Mouse (Mus musculus): ENCODE results near the gene Stkld1. TPM values are rescaled to one million over a fixed set of nuclear protein-coding genes. Genes with fewer than 3 reads are reported as not detected.

Gene Stkld1
- polyA plus RNA-seq, 1 experiment from 2014 or later = not detected

DNA sequence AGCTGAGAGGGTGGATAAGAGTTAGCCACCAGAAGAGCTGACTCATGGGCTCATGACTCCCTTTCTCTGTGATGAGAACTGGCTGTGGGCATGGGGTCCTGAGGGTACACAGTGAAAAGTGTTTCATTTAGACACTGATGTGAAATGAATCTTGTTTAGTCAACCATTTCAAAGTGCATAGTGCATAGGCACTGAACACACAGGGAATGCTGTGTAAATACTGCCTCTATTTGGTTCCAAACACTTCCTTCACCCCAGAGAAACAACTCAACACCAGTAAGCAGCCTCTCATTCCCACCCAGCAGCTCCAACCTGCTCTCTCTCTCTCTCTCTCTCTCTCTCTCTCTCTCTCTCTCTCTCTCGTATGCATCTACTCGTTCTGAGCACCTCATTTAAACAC lies 50.3 kb downstream of the Stkld1 start:
- Histone ChIP-seq H3K9ac (no peak overlapping the region), H3K4me1 (no peaks in the 10 kb centered on the region), H3K27ac (no peak overlapping the region), H3K4me3 (no peak overlapping the region), H3K9me3 (replicated peaks) (no peaks in the 10 kb centered on the region), H3K4me2 (no peak overlapping the region), H3K27me3 (no peaks in the 10 kb centered on the region), H3K36me3 (ENCODE audit: poor library complexity, severe bottlenecking) (no peaks in the 10 kb centered on the region)
- no peak for ATAC-seq
- WGBS = 79% methylated on average over 2 of the region's 2 CpGs

DNA sequence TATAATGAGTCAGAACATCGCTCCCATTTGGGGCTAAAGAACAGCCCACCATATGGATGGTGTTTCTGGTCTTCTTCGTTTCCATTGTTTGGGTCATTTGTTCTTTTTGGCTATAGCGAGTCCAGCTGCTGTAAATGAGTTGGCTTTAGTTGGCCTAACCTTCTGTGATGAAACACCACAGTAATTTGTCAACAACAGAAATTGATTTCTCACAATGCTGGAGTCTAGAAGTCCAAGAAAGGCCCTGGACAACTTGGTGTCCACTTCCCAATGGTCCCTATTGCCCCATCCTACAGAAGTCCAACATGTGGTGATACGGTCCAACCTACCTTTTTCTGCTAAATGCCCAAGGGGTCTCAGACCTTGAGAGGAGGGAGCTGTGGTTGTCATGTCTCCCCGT lies 50.8 kb downstream of the Stkld1 start:
- WGBS = 87% methylated on average over 5 of the region's 5 CpGs
- Histone ChIP-seq H3K9me3 (replicated peaks) (no peaks in the 10 kb centered on the region), H3K36me3 (ENCODE audit: poor library complexity, severe bottlenecking) (no peaks in the 10 kb centered on the region), H3K9ac (no peak overlapping the region), H3K4me1 (no peaks in the 10 kb centered on the region), H3K27me3 (no peaks in the 10 kb centered on the region), H3K4me3 (no peak overlapping the region), H3K27ac (no peak overlapping the region), H3K4me2 (no peak overlapping the region)
- ATAC-seq = no peak

DNA sequence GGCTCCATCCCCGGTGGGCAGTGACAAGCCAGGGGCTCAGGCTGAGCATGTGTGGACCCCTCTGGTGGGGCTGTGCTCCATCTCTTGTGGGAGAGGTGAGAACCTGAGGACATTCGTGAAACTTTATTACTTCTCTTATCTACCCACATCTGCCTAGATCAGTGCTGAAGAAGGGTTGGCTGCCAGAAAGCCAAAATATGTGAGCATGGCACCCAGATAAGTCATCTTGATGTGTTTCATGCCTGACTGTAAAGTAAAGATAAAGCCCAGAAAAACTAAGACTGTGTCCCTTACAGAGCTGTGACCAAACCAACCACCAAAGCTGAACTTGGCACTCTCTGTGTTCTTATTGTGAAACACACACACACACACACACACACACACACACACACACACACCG lies 60.1 kb downstream of the Stkld1 start:
- Histone ChIP-seq H3K27me3 (no peaks in the 10 kb centered on the region), H3K4me1 (no peaks in the 10 kb centered on the region), H3K4me2 (no peak overlapping the region), H3K4me3 (no peak overlapping the region), H3K9me3 (replicated peaks) (no peaks in the 10 kb centered on the region), H3K27ac (no peak overlapping the region), H3K36me3 (ENCODE audit: poor library complexity, severe bottlenecking) (no peaks in the 10 kb centered on the region), H3K9ac (no peak overlapping the region)
- 83% methylated on average over 3 of the region's 3 CpGs for WGBS
- no peak for ATAC-seq

DNA sequence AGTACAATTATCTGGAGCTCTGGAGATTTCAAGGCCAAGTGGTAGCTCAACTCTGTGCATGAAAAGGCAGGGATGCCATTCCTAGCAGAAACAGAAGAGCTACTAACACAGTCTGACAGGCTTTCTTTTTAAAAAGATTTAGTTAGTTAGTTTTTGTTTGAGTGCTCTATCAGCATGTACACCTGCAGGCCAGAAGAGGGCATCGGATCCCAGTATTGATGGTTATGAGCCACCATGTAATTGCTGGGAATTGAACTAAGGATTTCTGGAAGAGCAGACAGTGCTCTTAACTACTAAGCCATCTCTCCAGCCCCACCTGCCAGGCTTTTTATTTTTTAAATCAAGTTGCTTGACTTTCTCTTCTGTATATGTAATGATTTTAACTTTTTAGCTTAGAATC lies 63.7 kb downstream of the Stkld1 start:
- no peak overlapping the region for H3K4me2 ChIP-seq
- ATAC-seq = no peak
- WGBS = 86% methylated on average over 1 of the region's 1 CpGs
- no peaks in the 10 kb centered on the region for H3K36me3 ChIP-seq (ENCODE audit: poor library complexity, severe bottlenecking)
- H3K9ac ChIP-seq = no peak overlapping the region
- no peaks in the 10 kb centered on the region for H3K9me3 ChIP-seq (replicated peaks)
- H3K4me3 ChIP-seq = no peak overlapping the region
- H3K27me3 ChIP-seq = no peaks in the 10 kb centered on the region
- no peak overlapping the region for H3K27ac ChIP-seq
- H3K4me1 ChIP-seq = no peaks in the 10 kb centered on the region

DNA sequence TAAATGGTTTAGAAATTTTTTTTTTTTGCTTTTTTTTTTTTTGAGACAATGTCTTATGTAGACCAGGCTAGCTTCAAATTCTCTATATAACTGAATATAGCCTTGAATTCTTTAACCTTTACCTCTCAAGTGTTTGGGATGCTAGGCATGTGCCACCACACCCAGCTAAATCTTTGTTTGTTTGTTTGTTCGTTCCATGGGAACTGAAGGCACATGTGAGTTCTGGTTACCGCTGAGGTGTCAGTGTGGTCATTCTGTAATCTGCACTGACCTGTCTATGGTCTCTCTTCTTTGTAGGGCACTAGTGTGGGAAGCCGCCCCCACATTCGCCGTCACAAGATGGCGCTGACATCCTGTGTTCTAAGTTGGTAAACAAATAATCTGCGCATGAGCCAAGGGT lies 64.1 kb downstream of the Stkld1 start:
- H3K27ac ChIP-seq = no peak overlapping the region
- no peak overlapping the region for H3K9ac ChIP-seq
- 94% methylated on average over 7 of the region's 7 CpGs for WGBS
- H3K36me3 ChIP-seq (ENCODE audit: poor library complexity, severe bottlenecking) = no peaks in the 10 kb centered on the region
- H3K9me3 ChIP-seq (replicated peaks) = no peaks in the 10 kb centered on the region
- H3K4me1 ChIP-seq = no peaks in the 10 kb centered on the region
- H3K4me2 ChIP-seq = no peak overlapping the region
- no peak for ATAC-seq
- H3K27me3 ChIP-seq = no peaks in the 10 kb centered on the region
- H3K4me3 ChIP-seq = no peak overlapping the region

Other genes with a start within 250 kb of the Stkld1 start
- gene Abo, start 69.1 kb upstream of the Stkld1 start, polyA plus RNA-seq (2015; fragmentation: Nextera tagmentation; extraction: Ambion mirVana) = not detected in 2 replicates
- 25.0 and 29.6 TPM in 2 replicates for gene Surf6, start 31.2 kb upstream of the Stkld1 start, polyA plus RNA-seq (2015; fragmentation: Nextera tagmentation; extraction: Ambion mirVana)
- gene Med22, start 23.4 kb upstream of the Stkld1 start, polyA plus RNA-seq (2015; fragmentation: Nextera tagmentation; extraction: Ambion mirVana) = 168 and 187 TPM in 2 replicates
- 620 and 639 TPM in 2 replicates for gene Rpl7a, start 23.3 kb upstream of the Stkld1 start, polyA plus RNA-seq (2015; fragmentation: Nextera tagmentation; extraction: Ambion mirVana)
- gene Surf2, start 17.7 kb upstream of the Stkld1 start, polyA plus RNA-seq (2015; fragmentation: Nextera tagmentation; extraction: Ambion mirVana) = 53.5 and 60.7 TPM in 2 replicates
- gene Surf1, start 17.5 kb upstream of the Stkld1 start, polyA plus RNA-seq (2015; fragmentation: Nextera tagmentation; extraction: Ambion mirVana) = 61.0 and 64.8 TPM in 2 replicates
- gene Surf4, start 119 bp upstream of the Stkld1 start, polyA plus RNA-seq (2015; fragmentation: Nextera tagmentation; extraction: Ambion mirVana) = 104 and 107 TPM in 2 replicates
- 39.5 and 40.3 TPM in 2 replicates for gene Rexo4, start 30.3 kb downstream of the Stkld1 start, polyA plus RNA-seq (2015; fragmentation: Nextera tagmentation; extraction: Ambion mirVana)
- gene Adamts13, start 39.4 kb downstream of the Stkld1 start, polyA plus RNA-seq (2015; fragmentation: Nextera tagmentation; extraction: Ambion mirVana) = 0.34 TPM in 1 of 2 replicates, not detected in the other
- gene Cacfd1, start 75.9 kb downstream of the Stkld1 start, polyA plus RNA-seq (2015; fragmentation: Nextera tagmentation; extraction: Ambion mirVana) = 115 and 125 TPM in 2 replicates
- gene Slc2a6, start 94.0 kb downstream of the Stkld1 start, polyA plus RNA-seq (2015; fragmentation: Nextera tagmentation; extraction: Ambion mirVana) = 2.0 and 2.6 TPM in 2 replicates
- not detected in 2 replicates for gene Mymk, start 138.1 kb downstream of the Stkld1 start, polyA plus RNA-seq (2015; fragmentation: Nextera tagmentation; extraction: Ambion mirVana)
- gene Adamtsl2, start 145.3 kb downstream of the Stkld1 start, polyA plus RNA-seq (2015; fragmentation: Nextera tagmentation; extraction: Ambion mirVana) = 5.7 and 7.6 TPM in 2 replicates
- gene Fam163b, start 208.4 kb downstream of the Stkld1 start, polyA plus RNA-seq (2015; fragmentation: Nextera tagmentation; extraction: Ambion mirVana) = 0.76 and 1.7 TPM in 2 replicates
- not detected in 2 replicates for gene Dbh, start 231.2 kb downstream of the Stkld1 start, polyA plus RNA-seq (2015; fragmentation: Nextera tagmentation; extraction: Ambion mirVana)